Mouse (Mus musculus): ENCODE measurements at regions not wholly inside any gene's neighbourhood (a gene's known extent, or its start where the extent isn't known, plus 50 kb on each side); places are given as distances from the start of the nearest gene placed in this dataset.
"Not testable (repeated sequence)": the region's sequence is repeated elsewhere in the genome, so short reads cannot be mapped to it uniquely, and the experiment has no call there.

DNA sequence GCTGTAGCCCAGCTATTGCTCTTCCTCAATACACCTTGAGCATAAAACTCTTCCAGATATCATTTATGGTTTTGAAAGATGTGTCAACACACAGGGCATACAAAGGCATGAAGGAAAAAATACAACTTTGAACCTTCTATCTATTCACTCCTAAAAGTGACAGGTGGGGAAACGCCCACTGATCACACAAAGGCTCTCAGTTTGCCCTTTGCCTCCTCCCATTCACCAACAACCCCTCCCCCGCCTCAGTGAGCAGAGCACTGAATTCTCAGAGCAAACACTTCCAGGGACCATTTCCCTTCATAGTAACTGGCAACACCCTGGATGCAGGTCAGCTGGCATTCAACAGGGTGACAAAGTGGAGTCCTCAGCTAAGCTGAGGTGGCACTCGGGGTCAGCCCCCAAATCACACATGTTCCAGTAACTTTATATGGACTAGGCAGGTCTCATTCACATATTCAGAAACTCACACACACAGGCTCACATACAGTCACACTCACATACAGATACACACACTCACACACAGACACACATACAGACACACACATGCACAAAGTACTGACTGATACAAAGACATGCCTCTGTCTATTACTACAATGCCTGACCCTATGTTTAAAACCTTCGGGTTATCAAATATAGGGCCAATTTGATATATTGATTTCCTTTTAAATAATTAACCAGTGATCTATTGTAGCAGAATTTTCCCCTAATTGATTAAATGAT is 248.3 kb downstream of the Gm21738 start:
- TF ChIP-seq POLR2A (IDR thresholded peaks at IDR 0.05; ENCODE audit: low read depth, low read length); CTCF (IDR thresholded peaks at IDR 0.05; ENCODE audit: extremely low read depth, insufficient read length, insufficient replicate concordance, low read depth, low read length): not testable (repeated sequence)

Measured in small intestine, adult 2 months (tissue).